Mouse (Mus musculus): ENCODE results near the gene Ripply3.
"Not testable (repeated sequence)": the region's sequence is repeated elsewhere in the genome, so short reads cannot be mapped to it uniquely, and the experiment has no call there.

The Ripply3 gene

DNA sequence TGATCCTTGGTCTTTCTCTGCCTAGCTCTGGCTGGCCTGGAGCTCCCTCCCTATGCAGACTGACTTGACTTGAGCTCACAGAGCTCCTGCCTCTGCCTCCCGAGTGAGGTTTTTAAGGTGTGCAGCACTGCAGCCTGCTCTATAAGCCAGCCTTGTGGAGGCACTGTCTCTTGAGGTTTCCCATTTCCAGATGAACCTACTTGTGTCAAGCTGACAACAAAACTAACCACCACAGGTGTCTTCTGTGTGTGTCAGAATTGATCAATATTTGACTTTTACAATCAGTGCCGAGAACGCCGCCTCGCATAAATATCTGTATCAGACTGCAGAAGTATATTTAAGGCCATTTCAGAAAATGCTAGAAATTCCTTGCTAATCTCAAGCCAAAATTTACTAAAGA, 13.6 kb upstream of the Ripply3 start:
- in situ Hi-C loops (cut with MboI, MseI): loop anchor here (5.0 kb wide), 1 partner anchor 42 kb away; no protein-coding TSS in a partner anchor

DNA sequence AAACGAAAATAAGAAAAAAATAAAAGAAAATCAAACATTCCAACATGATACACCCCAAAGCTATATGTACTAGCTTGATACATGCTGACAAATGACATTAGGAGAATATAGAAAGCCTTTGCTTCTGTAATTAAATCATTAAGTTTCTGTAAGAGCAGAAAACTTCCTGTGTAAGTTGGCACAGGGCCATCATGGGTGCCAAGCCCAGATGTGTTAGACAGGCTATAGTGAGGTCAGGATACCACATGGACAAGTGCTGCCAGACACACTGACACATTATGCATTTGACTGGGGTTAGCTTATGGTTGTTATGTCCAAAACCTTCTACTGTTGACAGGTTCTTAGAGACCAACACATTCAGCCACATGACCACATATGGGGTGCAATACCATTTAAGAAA, 13.0 kb upstream of the Ripply3 start:
- in situ Hi-C loops (cut with MboI, MseI): no loop called here

DNA sequence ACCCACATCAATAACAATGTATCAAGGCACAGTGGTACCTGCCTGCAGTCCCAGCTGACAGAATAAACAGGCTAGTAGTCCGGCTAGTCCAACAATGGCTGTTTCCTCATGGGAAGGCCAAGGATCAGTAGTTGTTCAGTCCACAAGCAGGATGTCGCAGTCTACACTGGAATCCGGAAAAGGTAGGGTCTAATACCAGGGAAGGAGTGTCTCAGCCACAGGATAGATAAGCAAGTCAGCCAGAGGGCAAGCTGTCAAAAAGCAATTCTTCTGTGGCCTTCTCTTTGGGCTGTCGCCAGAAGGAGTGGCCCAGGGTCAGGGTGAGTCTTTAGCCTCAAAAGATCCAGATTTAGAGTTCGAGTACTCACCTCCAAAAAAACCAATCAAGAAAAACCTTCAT, 10.5 kb upstream of the Ripply3 start:
- in situ Hi-C loops (cut with MboI, MseI): no loop called here

DNA sequence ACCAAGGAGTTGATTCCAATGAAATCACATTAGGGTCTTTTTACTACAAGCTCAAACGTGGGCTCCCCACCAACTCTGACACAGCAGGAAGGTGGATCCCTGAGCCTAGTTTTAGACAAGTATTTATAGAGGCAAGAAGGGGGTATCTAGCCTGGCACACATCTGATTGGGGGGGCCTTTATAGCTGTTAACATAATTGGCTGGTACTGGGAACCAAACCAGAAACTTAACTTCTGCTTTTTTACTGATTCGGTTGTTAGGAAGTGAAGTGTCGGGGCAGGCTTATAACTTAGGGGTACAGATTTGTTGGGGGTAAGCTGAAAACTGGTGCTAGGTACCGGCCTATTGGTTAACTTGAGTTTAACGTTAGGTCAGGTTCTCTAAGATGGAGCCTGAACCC, 8.0 kb upstream of the Ripply3 start:
- in situ Hi-C loops (cut with MboI, MseI): loop anchor here (10.0 kb wide), 1 partner anchor 1125 kb away; no protein-coding TSS in a partner anchor

DNA sequence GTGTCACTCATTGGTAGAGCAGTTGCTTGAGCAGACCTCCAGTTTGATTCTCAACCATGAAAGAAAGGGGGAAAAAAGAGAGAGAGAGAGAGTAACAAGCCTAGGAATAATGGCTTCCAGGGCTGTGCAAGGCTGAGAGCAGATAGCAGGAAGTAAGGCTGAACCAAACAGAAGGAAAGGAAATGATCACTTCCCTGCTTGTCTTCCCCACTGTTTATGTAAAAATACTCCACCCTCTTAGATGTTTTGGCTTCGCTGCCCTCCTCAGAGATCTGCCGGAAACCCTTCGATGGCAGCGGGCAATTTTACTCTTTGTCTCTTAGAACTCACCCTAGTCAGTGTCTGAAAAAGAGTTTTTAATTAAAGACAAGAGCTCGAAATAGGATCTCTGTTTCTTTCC, 4.5 kb upstream of the Ripply3 start:
- in situ Hi-C loops (cut with MboI, MseI): loop anchor here (10.0 kb wide), 1 partner anchor 1129 kb away; no protein-coding TSS in a partner anchor

DNA sequence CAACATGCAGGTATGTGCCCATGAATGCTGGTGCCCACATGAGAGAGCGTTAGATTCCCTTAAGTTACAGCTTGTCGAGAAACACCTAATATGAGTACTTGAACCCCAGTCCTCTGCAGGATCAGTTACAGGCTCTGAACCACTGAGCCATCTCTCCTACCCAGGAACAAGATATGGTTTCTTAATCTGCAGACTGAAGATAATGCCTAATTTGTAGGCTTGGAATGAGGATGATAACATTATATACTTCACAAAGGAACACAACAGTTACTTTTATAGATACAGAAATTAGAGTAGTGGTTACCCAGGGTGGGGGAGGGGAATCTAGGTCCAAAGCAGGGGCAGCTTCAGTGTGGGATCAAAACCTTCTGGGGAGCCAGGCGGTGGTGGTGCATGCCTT, 2.2 kb upstream of the Ripply3 start:
- in situ Hi-C loops (cut with MboI, MseI): loop anchor here (10.0 kb wide), 1 partner anchor 1131 kb away; no protein-coding TSS in a partner anchor

DNA sequence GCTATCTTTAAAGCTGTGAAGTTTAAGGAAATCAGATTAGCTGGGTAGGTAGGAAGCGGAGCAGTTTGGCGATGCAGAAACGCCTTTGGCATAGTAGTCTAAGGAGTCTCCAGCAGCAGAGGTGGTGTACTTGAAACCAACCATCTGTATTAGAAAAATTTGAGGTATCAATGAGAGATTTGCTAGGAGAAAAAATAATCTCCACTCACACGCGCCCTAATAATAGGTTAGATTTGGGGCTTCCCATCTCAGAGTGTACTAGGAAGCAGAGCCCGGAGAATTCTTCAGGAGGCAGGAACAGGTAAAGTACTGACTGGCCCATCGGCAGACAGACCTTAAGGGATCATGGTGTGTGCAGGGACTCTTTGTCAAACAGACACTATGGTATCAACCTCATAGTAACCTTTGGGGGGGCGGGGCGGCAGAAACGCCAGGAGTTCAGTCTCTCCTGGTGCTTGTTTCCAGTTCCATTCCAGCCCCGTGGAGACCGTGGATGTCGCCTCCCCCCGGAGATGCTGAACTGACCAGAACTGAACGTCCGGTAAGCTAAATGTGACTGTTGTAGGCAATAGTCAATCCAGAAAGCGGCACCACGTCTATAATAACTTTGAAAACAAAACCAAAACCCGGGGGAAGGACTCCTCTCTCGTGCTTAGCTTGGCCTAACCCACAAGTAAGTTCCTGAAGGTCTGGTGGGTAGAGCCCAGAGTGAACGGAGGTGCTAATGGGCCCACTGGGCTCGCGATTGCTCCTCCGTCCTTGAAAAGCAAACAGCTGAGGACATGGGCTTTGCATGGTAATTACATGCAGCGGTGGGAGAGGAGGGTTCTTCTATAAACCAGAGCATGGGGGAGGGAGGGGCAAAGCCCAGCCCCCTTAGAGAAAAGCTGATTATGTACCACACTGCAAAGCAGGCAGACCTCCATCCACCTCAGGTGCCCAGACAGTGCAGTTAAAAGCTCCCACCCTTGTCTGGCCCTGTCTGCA, 954 bp downstream of the Ripply3 start:
- in situ Hi-C loops (cut with MboI, MseI): loop anchor here (10.0 kb wide), 1 partner anchor 1134 kb away; no protein-coding TSS in a partner anchor

DNA sequence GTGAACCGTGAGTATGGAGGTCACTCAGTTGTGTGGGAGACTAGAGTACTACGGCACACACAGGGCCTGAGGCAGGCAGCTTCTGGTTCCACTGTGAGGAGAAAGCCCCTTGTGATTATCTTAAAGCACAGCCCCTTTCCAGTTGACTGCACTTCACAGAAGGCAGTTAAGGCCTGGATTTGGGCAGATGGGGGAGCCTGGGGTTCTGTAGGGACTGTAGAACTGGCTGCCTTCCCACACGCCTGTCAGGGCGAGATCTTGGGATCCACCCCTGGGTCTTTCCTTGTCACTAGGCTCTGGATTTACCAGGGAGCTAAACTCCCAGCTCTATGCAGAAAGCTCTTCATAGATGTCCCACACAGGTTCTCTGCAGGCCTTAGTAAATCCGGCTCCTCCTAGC, 2.2 kb downstream of the Ripply3 start:
- in situ Hi-C loops (cut with MboI, MseI): no loop called here

DNA sequence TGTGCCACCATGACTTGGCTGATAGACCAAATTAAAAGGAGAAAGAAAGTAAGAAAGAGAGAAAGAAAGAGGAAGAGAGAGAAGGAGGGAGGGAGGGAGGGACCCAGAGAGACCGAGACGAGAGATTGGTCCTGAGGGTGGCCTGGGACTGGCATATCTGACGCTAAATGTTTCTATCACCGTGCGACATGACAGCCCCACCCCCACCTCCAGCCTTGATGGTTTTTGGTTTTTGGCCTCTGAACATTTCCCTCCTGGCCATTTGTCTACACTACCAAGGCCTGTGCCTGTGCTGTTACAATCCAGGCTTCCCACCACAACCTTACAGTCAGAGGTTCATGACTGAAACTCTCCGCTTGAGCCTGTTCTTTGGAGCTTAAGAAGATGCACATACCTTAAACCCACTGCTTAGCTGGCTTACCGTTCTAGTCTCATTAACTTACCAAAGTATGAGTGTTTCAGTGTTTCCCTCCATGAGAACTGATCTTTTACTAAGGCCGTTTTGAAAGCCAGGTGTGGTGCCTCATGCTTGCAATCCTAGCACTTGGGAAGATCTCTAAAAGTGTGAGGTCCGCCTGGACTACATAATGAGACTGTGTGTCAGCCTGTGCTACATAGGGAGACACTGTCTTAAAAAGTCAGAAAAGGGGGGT, 3.1 kb downstream of the Ripply3 start:
- in situ Hi-C loops (cut with MboI, MseI): no loop called here

DNA sequence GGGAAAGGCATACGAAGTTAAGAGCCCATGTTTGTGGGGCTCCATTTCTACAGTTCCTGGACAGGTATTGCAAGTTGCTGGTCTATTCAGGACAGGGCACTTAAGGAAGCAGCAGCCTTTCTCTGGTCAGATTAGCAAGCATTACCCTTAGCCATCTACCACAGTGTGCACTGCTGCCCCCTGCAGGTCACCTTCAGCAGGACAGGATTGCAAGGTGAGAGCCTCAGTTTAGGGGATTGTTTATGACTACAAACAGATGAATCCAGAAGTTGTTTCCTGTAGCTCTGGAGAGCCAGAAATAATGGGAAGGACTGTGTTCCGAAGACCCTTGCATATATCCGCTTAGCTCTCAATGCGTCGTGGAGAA, 3.6 kb downstream of the Ripply3 start:
- in situ Hi-C loops (cut with MboI, MseI): no loop called here

DNA sequence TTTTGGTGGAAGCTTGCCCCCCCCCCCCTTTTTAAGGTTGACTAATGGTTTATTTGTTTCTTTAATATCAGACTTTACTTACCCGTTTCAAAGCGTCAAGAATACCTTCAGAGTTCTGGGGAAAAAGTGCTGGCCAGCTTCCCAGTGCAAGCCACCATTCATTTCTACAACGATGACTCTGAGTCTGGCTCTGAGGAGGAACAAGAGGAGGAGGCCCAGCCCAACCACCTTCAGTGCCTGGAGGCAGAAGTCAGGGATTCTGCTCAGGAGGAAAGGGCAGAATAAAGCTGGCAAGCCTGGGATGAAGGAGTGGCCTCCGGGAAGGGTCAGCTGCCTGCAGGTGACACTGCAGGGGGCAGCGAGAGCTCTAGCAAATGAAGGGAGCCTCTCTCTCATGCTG, 7.4 kb downstream of the Ripply3 start:
- in situ Hi-C loops (cut with MboI, MseI): no loop called here

DNA sequence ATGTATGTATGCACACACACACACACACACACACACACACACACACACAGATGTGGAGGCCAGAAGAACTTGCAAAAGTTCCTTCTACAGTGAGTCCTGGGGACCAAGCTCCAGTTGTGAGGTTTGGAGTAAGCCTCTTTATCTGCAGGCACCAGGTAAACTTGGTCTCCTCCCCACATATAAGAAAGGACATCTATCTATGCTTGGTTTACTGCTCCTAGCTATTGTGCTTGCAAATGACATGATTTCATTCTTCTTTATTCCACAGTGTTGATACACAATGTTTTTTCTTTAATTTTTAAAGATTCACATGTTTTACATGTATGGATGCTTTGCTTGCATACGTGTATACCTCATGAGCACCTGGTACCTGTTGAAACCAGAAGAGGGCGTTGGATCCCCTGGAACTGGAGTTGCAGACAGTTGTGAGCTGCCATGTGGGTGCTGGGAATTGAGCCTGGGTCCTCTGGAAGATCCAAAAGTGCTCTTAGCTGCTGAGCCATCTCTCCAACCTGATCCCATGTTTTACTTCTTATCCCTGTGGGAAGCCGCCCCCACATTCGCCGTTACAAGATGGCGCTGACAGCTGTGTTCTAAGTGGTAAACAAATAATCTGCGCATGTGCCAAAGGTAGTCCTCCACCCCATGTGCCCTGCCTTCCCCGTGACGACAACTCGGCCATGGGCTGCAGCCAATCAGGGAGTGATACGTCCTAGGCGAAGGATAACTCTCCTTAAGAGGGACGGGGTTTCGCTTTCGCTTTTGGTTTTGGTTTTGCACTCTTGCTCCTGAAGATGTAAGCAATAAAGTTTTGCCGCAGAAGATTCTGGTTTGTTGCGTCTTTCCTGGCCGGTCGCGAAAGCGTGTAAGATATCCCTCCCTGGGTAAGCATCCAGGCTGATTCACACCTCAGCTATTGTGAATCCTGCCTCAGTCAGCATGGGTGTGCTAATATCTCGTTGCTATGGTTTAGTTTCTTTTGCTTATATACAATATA, 11.2 kb downstream of the Ripply3 start:
- in situ Hi-C loops (cut with MboI, MseI): not testable (repeated sequence)

DNA sequence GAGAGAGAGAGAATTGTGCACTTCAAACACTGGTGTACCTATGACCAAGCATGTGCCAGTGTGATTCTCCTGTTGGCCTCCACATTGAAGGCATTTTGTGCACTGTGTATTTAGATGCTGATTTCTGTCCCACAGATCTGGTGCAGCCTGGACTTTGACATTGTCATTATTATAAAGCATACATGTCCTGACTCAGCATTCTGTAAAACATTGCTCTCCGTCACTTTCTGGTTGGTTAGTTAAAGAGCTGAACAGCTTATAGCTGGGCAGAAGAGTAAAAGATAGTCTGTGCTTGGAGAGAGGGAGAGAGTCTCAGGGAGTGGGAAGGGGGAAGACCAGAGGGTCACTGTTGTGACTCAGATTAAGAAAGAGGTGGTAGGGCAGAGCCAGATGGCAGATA, 17.5 kb downstream of the Ripply3 start:
- in situ Hi-C loops (cut with MboI, MseI): no loop called here

DNA sequence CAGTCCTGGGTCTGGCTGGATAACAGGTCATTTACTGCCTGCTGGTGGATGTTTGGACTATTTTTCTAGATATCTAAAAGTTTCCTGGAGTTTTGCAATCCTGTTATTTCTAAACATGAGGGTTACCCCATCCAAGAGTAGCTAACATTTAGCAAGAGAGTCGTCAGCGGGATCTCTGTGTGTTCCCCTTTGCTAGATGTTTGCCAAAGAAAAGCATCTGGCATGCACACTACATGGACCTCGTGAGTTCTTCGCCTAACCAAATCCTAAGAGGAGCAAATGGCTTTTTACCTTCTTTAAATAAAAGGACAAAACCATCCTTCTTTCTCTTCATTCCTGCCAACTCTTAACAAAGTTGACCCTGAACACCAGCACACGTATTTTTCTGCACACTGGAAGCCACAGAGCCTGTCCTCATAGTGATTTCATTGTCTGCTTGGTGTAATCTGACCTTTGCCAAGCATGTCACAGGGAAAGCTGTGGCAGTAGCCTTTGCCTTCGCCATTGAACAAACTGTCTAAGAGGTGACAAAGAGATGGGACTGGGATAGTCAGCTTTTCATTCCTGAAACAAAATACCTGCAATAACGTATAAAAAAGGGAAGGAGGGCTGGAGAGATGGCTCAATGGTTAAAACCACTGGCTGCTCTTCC, 19.0 kb downstream of the Ripply3 start:
- in situ Hi-C loops (cut with MboI, MseI): no loop called here

DNA sequence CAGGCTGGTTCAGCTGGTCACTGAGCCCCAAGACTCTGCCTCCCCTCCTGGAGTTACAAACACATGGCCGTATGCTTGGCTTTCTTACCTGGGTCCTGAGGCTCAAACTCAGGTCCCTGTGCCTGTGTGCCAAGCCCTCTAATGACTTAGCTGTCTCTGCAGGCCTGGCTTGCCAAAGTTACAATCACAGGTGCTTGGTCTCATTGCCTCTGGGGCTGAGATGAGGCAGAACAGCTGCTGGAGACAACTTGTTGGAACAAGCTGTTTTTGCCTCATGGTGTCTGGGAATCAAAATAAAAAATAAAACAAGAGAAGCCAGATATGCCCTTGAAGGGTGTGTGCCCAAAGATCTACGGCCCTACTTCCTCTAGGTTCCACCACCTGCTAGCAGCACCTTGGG, 20.6 kb downstream of the Ripply3 start:
- in situ Hi-C loops (cut with MboI, MseI): no loop called here

DNA sequence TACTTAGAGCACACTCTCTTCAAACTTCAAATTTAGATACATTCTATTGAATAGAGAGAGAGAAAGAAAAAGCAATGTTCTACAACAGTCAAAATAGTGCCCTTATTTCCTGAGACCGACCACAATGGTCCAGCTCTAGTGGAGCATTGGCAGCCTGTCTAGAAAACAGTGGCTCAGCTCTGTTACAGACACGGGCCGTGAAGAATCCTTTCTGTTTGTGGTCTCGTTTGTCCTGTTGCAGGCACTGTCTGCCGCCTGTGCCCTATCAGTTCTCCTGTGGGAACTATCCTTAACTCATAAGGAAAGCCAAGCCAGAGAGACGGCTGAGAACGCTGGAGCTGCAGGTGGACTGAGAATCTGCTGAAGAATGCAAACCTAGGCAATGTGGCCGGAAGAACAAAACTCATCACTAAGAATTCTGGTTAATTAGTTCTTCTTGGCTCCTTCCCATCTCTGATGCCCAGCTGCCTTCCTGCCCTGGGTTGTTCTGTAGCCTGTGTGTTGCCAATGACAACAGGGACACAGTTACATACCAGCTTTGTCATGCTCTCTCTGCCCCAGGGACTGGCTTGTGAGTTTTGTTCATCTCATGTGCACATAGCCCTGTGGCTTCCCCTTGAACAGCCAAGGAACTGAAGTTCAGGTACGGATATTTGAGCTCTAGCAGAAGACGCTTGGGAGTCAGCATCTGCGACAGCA, 21.5 kb downstream of the Ripply3 start:
- in situ Hi-C loops (cut with MboI, MseI): no loop called here

DNA sequence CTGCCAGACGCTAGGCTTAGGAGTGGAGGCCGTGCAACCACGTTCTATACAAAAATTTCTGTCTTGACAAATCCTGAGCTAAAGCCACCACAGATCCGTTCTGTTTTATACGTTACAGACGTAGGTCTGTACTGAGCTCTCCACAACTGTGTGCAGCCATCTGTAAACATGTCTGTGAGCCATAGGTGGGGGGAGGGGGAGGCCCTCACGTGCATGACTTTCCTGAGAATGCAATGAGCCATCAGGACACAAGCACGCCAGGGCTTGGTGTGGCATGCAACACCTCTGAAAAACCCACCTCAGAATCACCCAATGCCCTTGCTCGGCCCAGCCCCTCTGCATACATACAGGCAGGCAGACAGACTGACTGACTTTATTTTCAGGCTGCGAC, 22.1 kb downstream of the Ripply3 start:
- in situ Hi-C loops (cut with MboI, MseI): no loop called here

DNA sequence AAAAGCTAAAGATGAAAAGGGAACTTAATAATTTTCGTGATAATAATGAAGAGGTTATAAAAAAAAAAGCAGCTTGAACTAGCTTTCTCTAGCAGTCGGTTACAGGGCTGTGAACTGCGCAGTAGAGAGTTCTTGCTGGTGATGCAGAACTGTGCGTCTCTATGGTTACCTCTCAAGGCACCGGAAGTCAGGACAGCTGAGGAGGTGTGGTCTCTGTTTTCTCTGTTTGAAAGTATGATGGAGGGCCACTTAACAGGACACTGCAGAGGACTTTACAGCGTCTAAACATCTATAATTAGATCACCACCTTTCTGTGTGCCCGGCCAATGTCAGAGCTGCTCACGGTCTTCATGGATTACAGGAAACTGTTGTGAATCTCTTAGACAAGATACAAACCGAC, 26.2 kb downstream of the Ripply3 start:
- in situ Hi-C loops (cut with MboI, MseI): no loop called here

DNA sequence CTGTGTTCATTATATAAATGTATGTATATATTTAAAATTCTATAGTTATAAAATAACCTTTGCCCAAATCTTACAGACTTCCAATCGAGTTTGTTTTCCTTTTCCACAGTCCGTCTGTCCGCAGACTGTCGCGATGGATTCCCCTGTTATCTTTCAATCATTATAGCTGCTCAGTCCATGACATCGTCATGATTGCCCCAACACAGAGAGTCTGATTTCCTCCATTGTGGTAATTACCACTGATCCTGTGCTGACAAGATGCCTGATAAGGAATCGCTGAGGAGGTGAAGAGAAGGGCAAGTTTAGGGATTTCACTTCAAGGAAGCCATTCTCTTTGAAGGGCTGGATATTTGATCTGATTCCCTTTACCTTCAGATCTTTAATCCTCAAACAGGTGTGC, 27.8 kb downstream of the Ripply3 start:
- in situ Hi-C loops (cut with MboI, MseI): no loop called here

DNA sequence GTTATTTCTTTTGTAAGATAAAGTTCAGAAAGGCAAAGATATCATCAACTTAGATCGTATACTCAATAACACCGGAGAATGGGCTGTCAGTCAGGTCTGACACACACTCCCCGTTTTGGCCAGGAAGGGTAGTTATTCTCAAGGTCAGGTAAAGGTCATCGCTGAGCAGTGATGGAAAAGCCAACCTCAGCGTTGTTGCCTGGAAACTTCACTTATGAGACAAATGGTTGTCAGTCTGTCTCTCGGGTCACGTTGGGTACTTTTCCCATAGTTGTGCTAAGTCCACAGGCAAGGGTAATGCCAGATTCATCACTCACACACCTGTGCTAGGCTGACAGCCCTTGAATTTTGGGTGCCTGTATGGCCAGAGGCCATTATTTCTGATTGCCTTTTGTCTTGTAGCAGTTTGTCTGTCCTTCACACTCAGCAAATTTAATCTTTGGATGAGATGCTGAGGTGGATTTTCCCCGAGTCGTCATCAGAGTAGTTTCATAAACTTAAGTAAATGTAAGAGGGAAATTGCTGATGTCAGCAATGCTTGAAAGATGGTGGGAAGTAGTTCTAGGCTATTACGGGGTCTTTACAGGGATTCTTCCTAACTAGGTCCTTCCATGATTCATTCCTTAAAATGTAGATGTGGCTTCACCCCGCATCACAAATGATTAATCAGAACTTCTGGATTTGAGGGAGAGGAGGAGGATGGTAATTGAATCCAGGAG, 28.7 kb downstream of the Ripply3 start:
- in situ Hi-C loops (cut with MboI, MseI): no loop called here
